Mouse (Mus musculus) kidney, embryonic 16.5 days (tissue): Measurements from ENCODE around the gene Ubap1. TPM values are rescaled to one million over a fixed set of nuclear protein-coding genes. Genes with fewer than 3 reads are reported as not detected.
A peak's percentile ranks its signal among the peaks of the same experiment; 100 is the strongest.

ENCODE experiments used
- ATAC-seq: fragments of 200-750 bp; cut with Nextera tagmentation; 2 replicates; pipeline ENCODE4 v1.8.0; 2017; ENCODE audit warnings: moderate TSS enrichment; ENCODE audit not compliant: low FRiP score, low TSS enrichment
- H3K27ac ChIP-seq: fragments of 300-500 bp; sonication (generic); 2 replicates; pipeline ENCODE4 v1.5.1; 2014; ENCODE audit warnings: low read length
- H3K27me3 ChIP-seq: fragments of 300-500 bp; sonication (generic); 2 replicates; pipeline ENCODE4 v1.6.1; 2014; ENCODE audit warnings: low read length, control low read depth, mixed read lengths; ENCODE audit not compliant: insufficient read depth
- H3K36me3 ChIP-seq: fragments of 300-500 bp; sonication (generic); 2 replicates; pipeline ENCODE4 v1.6.1; 2014; ENCODE audit warnings: low read length, control low read depth, mixed read lengths; ENCODE audit not compliant: insufficient read depth
- H3K4me1 ChIP-seq: fragments of 300-500 bp; sonication (generic); 2 replicates; pipeline ENCODE4 v1.6.1; 2014; ENCODE audit warnings: low read length, control low read depth, mixed read lengths; ENCODE audit not compliant: insufficient read depth
- H3K4me2 ChIP-seq: fragments of 300-500 bp; sonication (generic); replicated peaks from 2 replicates; pipeline ENCODE4 v1.6.1; 2014; ENCODE audit warnings: low read depth, low read length
- H3K4me3 ChIP-seq: fragments of 300-500 bp; sonication (generic); 2 replicates; pipeline ENCODE4 v1.5.1; 2014; ENCODE audit warnings: mild to moderate bottlenecking, low read length
- H3K9ac ChIP-seq: fragments of 300-500 bp; sonication (generic); replicated peaks from 2 replicates; pipeline ENCODE4 v1.6.1; 2014; ENCODE audit warnings: low read length
- H3K9me3 ChIP-seq: fragments of 300-500 bp; sonication (generic); 2 replicates; pipeline ENCODE4 v1.6.1; 2016; ENCODE audit warnings: low read length, control low read depth
- WGBS: fragments of 180-500 bp; shearing (Covaris S2); extraction: QIAGEN DNeasy Blood & Tissue Kit; methylation state at CpG from one replicate; pipeline ENCODE4 v1.1.7; 2014; 5-methylcytosine and 5-hydroxymethylcytosine counted together
- polyA plus RNA-seq: library from polyadenylated mRNA; unstranded; fragments of >200 nt; fragmentation: Nextera tagmentation; extraction: Ambion mirVana; gene quantifications from 2 replicates; pipeline ENCODE4 v1.2.1, GENCODE M21; 2015

Ubap1 gene
- polyA plus RNA-seq, 1 experiment from 2014 or later: 62.7 TPM

DNA sequence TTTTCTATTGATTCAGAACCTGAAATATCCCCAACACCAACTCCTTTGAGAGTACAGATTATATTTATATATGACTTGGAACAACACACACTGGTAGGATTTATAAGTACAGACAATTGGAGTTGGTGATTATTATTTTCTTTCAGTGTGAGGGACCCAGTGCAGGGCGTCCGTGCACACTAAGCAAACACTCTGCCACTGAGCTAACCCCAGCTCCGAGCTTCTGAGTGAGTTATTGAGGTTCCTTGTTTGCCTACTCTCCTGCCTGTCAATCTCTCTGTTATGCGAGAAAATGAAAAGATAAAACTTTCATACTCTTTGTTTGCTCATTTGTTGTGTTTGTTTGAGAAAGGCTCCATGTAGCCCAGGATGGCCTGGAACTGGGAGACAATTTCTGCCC, 27.8 kb upstream of the Ubap1 start:
- WGBS: 50% methylated on average over 4 of the region's 4 CpGs
- ATAC-seq: no peak
- Histone ChIP-seq H3K9me3 (no peaks in the 10 kb centered on the region), H3K4me2 (no peak overlapping the region), H3K4me1 (no peaks in the 10 kb centered on the region), H3K36me3 (no peaks in the 10 kb centered on the region), H3K27ac (no peak overlapping the region), H3K27me3 (no peaks in the 10 kb centered on the region), H3K4me3 (no peak overlapping the region), H3K9ac (no peak overlapping the region)

DNA sequence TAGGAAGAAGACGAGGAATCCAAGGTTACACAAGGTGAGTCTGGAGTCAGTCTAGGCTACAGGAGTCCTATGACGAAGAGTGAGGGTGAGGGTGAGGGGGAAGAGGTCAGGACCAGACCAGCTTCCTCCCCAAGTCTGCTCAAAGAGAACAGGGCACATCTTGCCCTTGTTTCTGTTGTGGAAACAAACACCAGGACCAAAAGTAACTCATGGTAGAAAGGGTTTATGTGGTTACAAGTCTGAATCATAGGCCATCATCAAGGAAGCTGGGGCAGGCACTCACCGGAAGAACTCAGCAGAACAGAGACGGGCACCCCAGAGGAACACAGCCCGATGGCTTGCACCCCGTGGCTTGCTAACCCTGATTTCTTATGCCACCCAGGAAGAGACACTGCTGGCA, 21.9 kb upstream of the Ubap1 start:
- H3K9me3 ChIP-seq: no peaks in the 10 kb centered on the region
- no peaks in the 10 kb centered on the region for H3K27me3 ChIP-seq
- no peaks in the 10 kb centered on the region for H3K36me3 ChIP-seq
- 91% methylated on average over 6 of the region's 6 CpGs for WGBS
- H3K9ac ChIP-seq: no peak overlapping the region
- H3K4me1 ChIP-seq: no peaks in the 10 kb centered on the region
- H3K4me3 ChIP-seq: no peak overlapping the region
- no peak for ATAC-seq
- H3K4me2 ChIP-seq: no peak overlapping the region
- H3K27ac ChIP-seq: no peak overlapping the region

DNA sequence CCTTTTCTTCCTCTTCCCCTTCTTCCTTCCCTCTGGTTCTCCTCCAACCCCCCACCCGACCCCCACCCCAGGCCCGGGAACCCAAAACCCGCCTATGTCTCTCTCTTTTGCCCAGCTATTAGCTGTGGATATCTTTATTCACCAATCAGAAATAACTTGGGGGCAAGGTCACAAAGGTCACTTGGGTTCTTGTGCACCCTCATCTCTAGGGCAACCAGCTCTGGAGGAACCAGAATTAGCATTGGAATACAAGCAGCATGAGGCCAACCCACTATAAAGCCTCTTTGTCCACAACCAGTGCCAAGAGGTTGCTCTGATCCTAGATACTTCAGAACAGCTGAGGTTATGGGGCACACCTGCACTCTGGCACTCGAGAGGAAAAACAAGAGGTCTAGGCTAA, 19.3 kb upstream of the Ubap1 start:
- Histone ChIP-seq H3K9me3 (no peaks in the 10 kb centered on the region), H3K4me3 (no peak overlapping the region), H3K27me3 (no peaks in the 10 kb centered on the region), H3K9ac (no peak overlapping the region), H3K4me1 (no peaks in the 10 kb centered on the region), H3K27ac (no peak overlapping the region), H3K36me3 (no peaks in the 10 kb centered on the region), H3K4me2 (no peak overlapping the region)
- ATAC-seq: no peak
- WGBS: 69% methylated on average over 4 of the region's 4 CpGs

DNA sequence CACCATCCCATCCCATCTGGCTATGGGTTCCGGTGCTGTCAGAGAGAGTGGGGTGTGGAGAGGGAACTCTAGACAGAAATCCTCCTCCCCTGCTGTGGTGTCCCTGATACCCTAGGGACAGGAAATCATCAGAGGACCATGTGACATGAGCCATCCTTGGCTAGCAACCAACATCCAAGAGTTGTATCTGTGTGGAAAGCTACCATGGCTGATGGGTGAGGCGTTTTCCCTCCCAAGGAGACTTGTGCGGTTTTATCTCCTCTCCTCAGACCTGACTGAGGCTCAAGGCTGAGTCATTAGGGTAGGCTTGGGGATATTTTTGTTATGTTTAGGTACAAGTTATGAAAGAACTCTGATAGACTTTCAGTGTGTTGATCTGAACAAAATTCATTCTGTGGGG, 17.7 kb upstream of the Ubap1 start:
- 70% methylated on average over 3 of the region's 3 CpGs for WGBS
- Histone ChIP-seq H3K27me3 (no peaks in the 10 kb centered on the region), H3K9me3 (no peaks in the 10 kb centered on the region), H3K27ac (no peak overlapping the region), H3K9ac (no peak overlapping the region), H3K4me3 (no peak overlapping the region), H3K4me1 (no peaks in the 10 kb centered on the region), H3K4me2 (no peak overlapping the region), H3K36me3 (no peaks in the 10 kb centered on the region)
- ATAC-seq: no peak

DNA sequence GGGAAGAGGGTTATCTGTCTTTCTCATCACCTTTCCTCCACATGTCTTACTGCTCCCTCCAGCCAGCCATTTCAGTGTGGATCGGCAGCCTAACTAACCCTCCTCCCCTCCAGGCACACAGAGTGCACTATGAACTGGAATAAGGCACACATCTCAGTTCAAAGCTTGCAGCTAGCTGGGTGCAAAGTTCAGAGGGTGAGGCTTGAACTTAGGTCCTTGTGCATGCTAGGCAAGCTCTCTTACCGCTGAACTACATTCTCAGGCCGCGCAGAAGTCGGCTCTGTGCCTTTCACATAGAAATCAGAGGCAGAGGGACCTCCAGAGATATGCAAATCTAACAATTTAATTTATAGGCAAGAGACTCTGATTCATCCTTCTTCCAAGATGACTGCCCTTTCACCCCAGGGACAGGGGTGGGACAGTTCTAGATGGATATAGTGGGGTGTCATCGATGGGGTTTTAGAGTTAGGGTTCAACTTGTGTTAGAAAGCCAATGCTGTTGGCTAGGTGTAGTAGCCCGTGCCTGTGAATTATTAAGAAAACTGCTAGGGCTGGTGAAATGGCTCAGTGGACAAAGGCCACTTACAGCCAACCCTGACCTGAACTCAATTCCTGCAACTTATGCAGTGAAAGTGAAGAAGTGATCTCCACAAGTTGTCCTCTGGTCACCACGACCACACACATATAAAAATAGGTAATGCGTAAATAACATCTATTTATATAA, 16.9 kb upstream of the Ubap1 start:
- Histone ChIP-seq H3K27me3 (no peaks in the 10 kb centered on the region), H3K4me2 (no peak overlapping the region), H3K9ac (no peak overlapping the region), H3K4me1 (no peaks in the 10 kb centered on the region), H3K36me3 (no peaks in the 10 kb centered on the region), H3K27ac (peak overlapping the region; percentile 56; the same call in 1 of the 2 replicates), H3K4me3 (no peak overlapping the region), H3K9me3 (no peaks in the 10 kb centered on the region)
- 79% methylated on average over 9 of the region's 9 CpGs for WGBS
- ATAC-seq: 0 out of 2 replicates have a peak, but pooled peaks have one; percentile 42

DNA sequence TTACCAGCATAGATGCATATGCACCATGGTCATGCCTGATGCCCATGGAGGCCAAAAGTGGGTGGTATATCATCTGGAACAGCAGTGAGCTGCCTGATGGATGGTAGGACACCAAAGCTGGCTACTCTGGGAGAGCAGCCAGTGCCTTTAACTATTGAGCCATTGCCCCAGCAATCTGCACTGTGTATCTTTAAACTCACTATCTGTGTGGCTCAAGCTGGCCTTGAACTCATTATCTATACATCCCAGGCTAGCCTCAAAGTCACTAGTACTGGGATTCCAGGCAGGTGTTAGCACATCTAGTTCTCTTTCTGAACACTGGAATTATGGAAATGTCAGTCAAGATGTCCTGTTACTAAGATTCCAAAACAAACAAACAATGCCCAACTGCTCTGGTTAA, 12.2 kb upstream of the Ubap1 start:
- no peaks in the 10 kb centered on the region for H3K36me3 ChIP-seq
- no peaks in the 10 kb centered on the region for H3K27me3 ChIP-seq
- no peak overlapping the region for H3K9ac ChIP-seq
- no peak overlapping the region for H3K4me2 ChIP-seq
- no peak overlapping the region for H3K4me3 ChIP-seq
- ATAC-seq: no peak
- H3K4me1 ChIP-seq: no peaks in the 10 kb centered on the region
- H3K9me3 ChIP-seq: no peaks in the 10 kb centered on the region
- H3K27ac ChIP-seq: no peak overlapping the region

DNA sequence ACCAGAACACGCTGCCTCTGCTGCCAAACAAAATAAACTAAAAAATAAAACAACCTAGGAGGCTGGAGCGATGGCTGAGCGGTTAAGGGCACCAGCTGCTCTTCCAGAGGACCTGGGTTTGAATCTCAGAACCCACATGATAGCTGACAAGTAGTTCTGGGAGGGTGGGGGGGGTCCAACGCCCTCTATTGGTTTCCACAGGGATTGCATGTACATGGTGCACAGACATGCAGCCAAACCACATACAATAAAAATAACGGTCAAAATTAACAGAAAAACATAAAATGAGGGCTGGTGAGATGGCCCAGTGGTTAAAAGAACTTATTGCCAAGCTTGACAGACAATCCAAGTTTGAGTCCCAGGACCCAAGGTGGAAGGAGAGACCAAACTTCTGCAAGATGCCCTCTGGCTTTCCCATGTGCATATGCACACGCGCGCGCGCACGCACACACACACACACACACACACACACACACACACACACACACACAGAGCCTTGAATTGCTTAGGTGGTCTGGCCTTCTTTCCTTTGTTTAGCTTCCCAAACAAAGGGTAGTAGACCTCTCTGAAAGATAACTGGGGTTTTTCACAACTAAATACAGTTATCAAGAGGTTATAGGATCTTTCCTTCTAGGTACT, 7.8 kb upstream of the Ubap1 start:
- H3K27me3 ChIP-seq: no peaks in the 10 kb centered on the region
- WGBS: 79% methylated on average over 11 of the region's 11 CpGs
- no peak overlapping the region for H3K4me3 ChIP-seq
- ATAC-seq: no peak
- H3K4me1 ChIP-seq: no peaks in the 10 kb centered on the region
- no peaks in the 10 kb centered on the region for H3K36me3 ChIP-seq
- no peaks in the 10 kb centered on the region for H3K9me3 ChIP-seq
- H3K4me2 ChIP-seq: no peak overlapping the region
- no peak overlapping the region for H3K9ac ChIP-seq
- no peak overlapping the region for H3K27ac ChIP-seq

DNA sequence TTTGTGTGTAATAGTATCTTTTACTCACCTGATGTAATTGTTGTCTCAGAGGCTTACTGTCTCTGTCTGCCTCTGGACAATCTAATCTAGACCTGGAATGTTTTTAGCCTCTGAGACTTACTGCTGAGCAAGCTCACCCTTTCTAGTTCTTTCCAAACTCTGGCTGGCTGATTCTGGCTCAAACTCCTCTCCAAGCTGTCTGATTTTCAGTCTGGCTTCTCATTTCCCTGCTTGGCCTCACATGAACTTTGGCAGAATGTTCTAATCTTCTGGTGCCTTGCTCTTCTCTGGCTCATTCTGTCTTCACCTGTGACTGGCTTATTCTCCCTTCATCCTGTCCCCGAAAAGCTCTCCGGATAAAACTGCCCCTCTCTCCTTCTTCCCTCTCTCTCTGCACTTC, 2.8 kb upstream of the Ubap1 start:
- Histone ChIP-seq H3K36me3 (no peaks in the 10 kb centered on the region), H3K4me2 (no peak overlapping the region), H3K9me3 (no peaks in the 10 kb centered on the region), H3K27me3 (no peaks in the 10 kb centered on the region), H3K27ac (no peak overlapping the region), H3K9ac (no peak overlapping the region), H3K4me3 (no peak overlapping the region), H3K4me1 (peaks cover 9% of the 10 kb centered on the region)
- ATAC-seq: no peak
- 77% methylated on average over 2 of the region's 2 CpGs for WGBS

DNA sequence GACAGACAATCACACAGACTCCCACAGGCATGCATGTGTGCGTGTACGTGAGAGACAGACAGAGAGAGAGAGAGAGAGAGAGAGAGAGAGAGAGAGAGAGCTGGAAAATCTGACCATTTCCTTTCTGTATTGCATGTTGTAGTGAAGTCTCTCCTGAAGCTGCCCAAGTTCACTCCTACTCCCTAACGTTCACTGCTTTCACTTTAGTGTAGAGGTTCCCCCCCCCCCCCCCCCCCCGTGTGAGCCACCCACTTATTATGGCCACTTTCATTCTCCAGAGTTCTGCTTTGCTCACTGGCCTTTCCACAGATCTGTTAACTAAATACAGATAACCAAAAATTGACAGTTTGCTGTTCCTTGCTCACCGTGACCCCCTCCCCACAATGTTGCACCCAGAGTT, 957 bp upstream of the Ubap1 start:
- no peak for ATAC-seq
- H3K27me3 ChIP-seq: no peaks in the 10 kb centered on the region
- peaks cover 9% of the 10 kb centered on the region for H3K4me1 ChIP-seq
- no peaks in the 10 kb centered on the region for H3K9me3 ChIP-seq
- peak overlapping the region; percentile 27; the same call in 1 of the 2 replicates for H3K4me2 ChIP-seq
- no peak overlapping the region for H3K4me3 ChIP-seq
- H3K9ac ChIP-seq: no peak overlapping the region
- 38% methylated on average over 5 of the region's 5 CpGs for WGBS
- no peak overlapping the region for H3K27ac ChIP-seq
- peaks cover 10% of the 10 kb centered on the region; the same call in 1 of the 2 replicates for H3K36me3 ChIP-seq

DNA sequence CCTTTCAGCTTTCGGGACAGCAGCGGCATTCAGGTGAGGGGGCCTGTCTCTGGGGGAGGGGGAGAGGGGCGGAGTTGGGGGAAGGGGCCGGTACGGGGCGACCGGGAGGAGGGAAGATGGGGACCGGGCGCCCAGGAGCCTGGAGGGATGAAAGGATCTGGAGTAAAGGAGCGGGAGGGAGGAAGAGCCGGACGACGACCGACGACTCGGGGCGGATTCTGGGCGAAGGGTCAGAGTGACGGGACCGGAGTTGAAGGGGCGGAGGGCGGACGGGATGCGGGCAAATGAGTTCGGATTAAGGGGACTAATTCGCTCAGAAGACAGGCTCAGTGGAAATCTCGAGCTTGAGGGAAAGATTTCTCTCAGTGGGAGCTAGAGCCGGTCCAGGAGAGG, 399 bp downstream of the Ubap1 start:
- Histone ChIP-seq H3K9me3 (no peaks in the 10 kb centered on the region), H3K27me3 (no peaks in the 10 kb centered on the region), H3K4me3 (peak overlapping the region; percentile 83), H3K4me2 (peak overlapping the region; percentile 75), H3K36me3 (peaks cover 10% of the 10 kb centered on the region; the same call in 1 of the 2 replicates), H3K9ac (peak overlapping the region; percentile 88), H3K27ac (peak overlapping the region; percentile 96), H3K4me1 (peaks cover 9% of the 10 kb centered on the region)
- under 1% methylated on average over 25 of the region's 28 CpGs for WGBS
- ATAC-seq: peak; percentile 78
